Mouse (Mus musculus) lung, postnatal 0 days (tissue): ENCODE results near the gene Krt84.

Source experiments
- CTCF ChIP-seq: IDR thresholded peaks from 2 replicates; pipeline ENCODE4 v1.5.1; 2016; ENCODE audit warnings: antibody characterized with exemption, mild to moderate bottlenecking
- EP300 ChIP-seq: IDR thresholded peaks from 2 replicates; pipeline ENCODE4 v1.6.1; 2016; ENCODE audit warnings: antibody characterized with exemption, mild to moderate bottlenecking, control low read depth

- TF ChIP-seq CTCF (peak; percentile 57), EP300 (no peak)
Measured at GRCm38 (mm10) chr15:101567780-101568179, 35.2 kb upstream of the Krt84 start.
